Mouse (Mus musculus) lung, embryonic 14.5 days (tissue): ENCODE results near the gene Tssk3. TPM values are rescaled to one million over a fixed set of nuclear protein-coding genes. Genes with fewer than 3 reads are reported as not detected.

Experiments used
- ATAC-seq: fragments of 200-750 bp; cut with Nextera tagmentation; 2 replicates; pipeline ENCODE4 v1.8.0; 2017; ENCODE audit warnings: mild to moderate bottlenecking, moderate TSS enrichment, moderate library complexity; ENCODE audit not compliant: insufficient read depth
- DNase-seq: peaks from one replicate; pipeline ENCODE4 v3.0.0-alpha.2; 2015
- H3K27ac ChIP-seq: fragments of 300-500 bp; sonication (generic); 2 replicates; pipeline ENCODE4 v1.5.1; 2014; ENCODE audit warnings: low read depth, mild to moderate bottlenecking, moderate library complexity
- H3K27me3 ChIP-seq: fragments of 300-500 bp; sonication (generic); 2 replicates; pipeline ENCODE4 v1.6.1; 2014; ENCODE audit warnings: low read length, control low read depth; ENCODE audit not compliant: insufficient read depth
- H3K36me3 ChIP-seq: fragments of 300-500 bp; sonication (generic); 2 replicates; pipeline ENCODE4 v1.6.1; 2014; ENCODE audit warnings: control low read depth; ENCODE audit not compliant: insufficient read depth
- H3K4me1 ChIP-seq: fragments of 300-500 bp; sonication (generic); 2 replicates; pipeline ENCODE4 v1.6.1; 2014; ENCODE audit warnings: antibody characterized with exemption, control low read depth; ENCODE audit not compliant: insufficient read depth
- H3K4me2 ChIP-seq: fragments of 300-500 bp; sonication (generic); 2 replicates; pipeline ENCODE4 v1.6.1; 2014; ENCODE audit warnings: mild to moderate bottlenecking
- H3K4me3 ChIP-seq: fragments of 300-500 bp; sonication (generic); 2 replicates; pipeline ENCODE4 v1.5.1; 2014; ENCODE audit warnings: low read depth, low read length
- H3K9ac ChIP-seq: fragments of 300-500 bp; sonication (generic); 2 replicates; pipeline ENCODE4 v1.6.1; 2014
- H3K9me3 ChIP-seq: fragments of 300-500 bp; sonication (generic); 2 replicates; pipeline ENCODE4 v1.6.1; 2016; ENCODE audit warnings: low read depth, low read length, control low read depth
- CTCF ChIP-seq: IDR thresholded peaks from 2 replicates; pipeline ENCODE4 v1.5.1; 2016; ENCODE audit warnings: antibody characterized with exemption, low read depth
- WGBS: fragments of 180-500 bp; shearing (Covaris S2); extraction: QIAGEN DNeasy Blood & Tissue Kit; methylation state at CpG from one replicate; pipeline ENCODE4 v1.1.7; 2014; 5-methylcytosine and 5-hydroxymethylcytosine counted together
- polyA plus RNA-seq: library from polyadenylated mRNA; unstranded; fragments of >200 nt; fragmentation: Nextera tagmentation; extraction: Ambion mirVana; gene quantifications from 2 replicates; pipeline ENCODE4 v1.2.1, GENCODE M21; 2014

Gene Tssk3
- polyA plus RNA-seq, 1 experiment from 2014 or later, result not detected

GRCm38 (mm10) chr4:129500607-129501566 lies 10.1 kb upstream of the Tssk3 start:
- Histone ChIP-seq H3K36me3 (no peaks in the 10 kb centered on the region), H3K9ac (peak overlapping the region; percentile 71), H3K27me3 (no peaks in the 10 kb centered on the region), H3K9me3 (no peaks in the 10 kb centered on the region), H3K4me1 (no peaks in the 10 kb centered on the region), H3K27ac (peak overlapping the region; percentile 93), H3K4me3 (peak overlapping the region; percentile 48), H3K4me2 (peak overlapping the region; percentile 76)
- TF ChIP-seq CTCF, result no peak
- DNase-seq, result peak; percentile 94
- ATAC-seq, result peak; percentile 94
- WGBS, result 1% methylated on average over 49 of the region's 49 CpGs

GRCm38 (mm10) chr4:129500017-129500416 lies 9.2 kb upstream of the Tssk3 start:
- no peaks in the 10 kb centered on the region for H3K27me3 ChIP-seq
- ATAC-seq, result peak; percentile 0; the same call in 1 of the 2 replicates
- no peak for DNase-seq
- H3K27ac ChIP-seq, result peak overlapping the region; percentile 93
- TF ChIP-seq CTCF, result no peak
- peak overlapping the region; percentile 76 for H3K4me2 ChIP-seq
- H3K9me3 ChIP-seq, result no peaks in the 10 kb centered on the region
- WGBS, result 76% methylated on average over 8 of the region's 8 CpGs
- no peak overlapping the region for H3K9ac ChIP-seq
- H3K4me3 ChIP-seq, result peak overlapping the region; percentile 48; the same call in 1 of the 2 replicates
- H3K4me1 ChIP-seq, result no peaks in the 10 kb centered on the region
- H3K36me3 ChIP-seq, result no peaks in the 10 kb centered on the region

GRCm38 (mm10) chr4:129498941-129499340 lies 8.1 kb upstream of the Tssk3 start:
- no peak for DNase-seq

GRCm38 (mm10) chr4:129496631-129497030 lies 5.8 kb upstream of the Tssk3 start:
- ATAC-seq (peak; percentile 26; the same call in 1 of the 2 replicates), DNase-seq (peak; percentile 69)
- peaks cover 5% of the 10 kb centered on the region for H3K27me3 ChIP-seq
- H3K9ac ChIP-seq, result 0 out of 2 replicates have a peak overlapping the region, but pooled peaks have one; percentile 2
- no peak overlapping the region for H3K4me3 ChIP-seq
- H3K36me3 ChIP-seq, result no peaks in the 10 kb centered on the region
- H3K4me1 ChIP-seq, result no peaks in the 10 kb centered on the region
- no peaks in the 10 kb centered on the region for H3K9me3 ChIP-seq
- peak overlapping the region; percentile 74 for H3K27ac ChIP-seq
- H3K4me2 ChIP-seq, result peak overlapping the region; percentile 5
- TF ChIP-seq CTCF, result no peak
- WGBS, result 26% methylated on average over 6 of the region's 6 CpGs

More at GRCm38 (mm10) chr4:129498941-129499340, 8.1 kb upstream of the Tssk3 start:
- Histone ChIP-seq H3K36me3 (no peaks in the 10 kb centered on the region), H3K4me3 (no peak overlapping the region), H3K9ac (no peak overlapping the region), H3K27ac (no peak overlapping the region), H3K4me2 (no peak overlapping the region), H3K4me1 (no peaks in the 10 kb centered on the region), H3K27me3 (no peaks in the 10 kb centered on the region), H3K9me3 (no peaks in the 10 kb centered on the region)
- TF ChIP-seq CTCF, result no peak
- no peak for ATAC-seq
- WGBS, result 68% methylated on average over 3 of the region's 3 CpGs

- ATAC-seq (no peak), DNase-seq (peak; percentile 26)
- no peak overlapping the region for H3K4me3 ChIP-seq
- 0 out of 2 replicates have a peak overlapping the region, but pooled peaks have one; percentile 2 for H3K9ac ChIP-seq
- H3K27ac ChIP-seq, result peak overlapping the region; percentile 74
- H3K4me1 ChIP-seq, result no peaks in the 10 kb centered on the region
- H3K27me3 ChIP-seq, result peaks cover 12% of the 10 kb centered on the region
- peak; percentile 39 for TF ChIP-seq CTCF
- no peaks in the 10 kb centered on the region for H3K9me3 ChIP-seq
- no peaks in the 10 kb centered on the region for H3K36me3 ChIP-seq
- H3K4me2 ChIP-seq, result peak overlapping the region; percentile 5
- 32% methylated on average over 16 of the region's 16 CpGs for WGBS
These were observed 5.1 kb upstream of the Tssk3 start for GRCm38 (mm10) chr4:129495672-129496562.

- peak; percentile 19; the same call in 1 of the 2 replicates for TF ChIP-seq CTCF
- ATAC-seq, result no peak
These were observed 3.9 kb upstream of the Tssk3 start for GRCm38 (mm10) chr4:129494681-129495080.

More at GRCm38 (mm10) chr4:129494681-129495080, 3.9 kb upstream of the Tssk3 start:
- H3K4me3 ChIP-seq, result no peak overlapping the region
- peaks cover 19% of the 10 kb centered on the region for H3K27me3 ChIP-seq
- DNase-seq, result no peak
- no peak overlapping the region for H3K9ac ChIP-seq
- H3K27ac ChIP-seq, result no peak overlapping the region
- no peaks in the 10 kb centered on the region for H3K4me1 ChIP-seq
- H3K4me2 ChIP-seq, result no peak overlapping the region
- H3K9me3 ChIP-seq, result no peaks in the 10 kb centered on the region
- 68% methylated on average over 7 of the region's 7 CpGs for WGBS
- H3K36me3 ChIP-seq, result 0 out of 2 replicates have a peak, but pooled peaks cover 5% of the 10 kb centered on the region
